Mouse (Mus musculus) liver, embryonic 11.5 days (tissue): Measurements from ENCODE around the gene Mest. TPM values are rescaled to one million over a fixed set of nuclear protein-coding genes. Genes with fewer than 3 reads are reported as not detected.

Experiments
- ATAC-seq: fragments of 200-750 bp; cut with Nextera tagmentation; replicated peaks from 2 replicates; pipeline ENCODE4 v1.8.0; 2017; ENCODE audit warnings: moderate number of reproducible peaks, mild to moderate bottlenecking, moderate TSS enrichment, moderate library complexity; ENCODE audit not compliant: low FRiP score
- DNase-seq: peaks from one replicate; pipeline ENCODE4 v3.0.0-alpha.2; 2017; ENCODE audit warnings: low spot score
- H3K27ac ChIP-seq: fragments of 300-500 bp; sonication (generic); 2 replicates; pipeline ENCODE4 v1.5.1; 2014; ENCODE audit warnings: mild to moderate bottlenecking, low read depth, low read length, control low read depth
- H3K27me3 ChIP-seq: fragments of 300-500 bp; sonication (generic); replicated peaks from 2 replicates; pipeline ENCODE4 v1.6.1; 2014; ENCODE audit warnings: low read length, mixed read lengths; ENCODE audit not compliant: control insufficient read depth, insufficient read depth
- H3K36me3 ChIP-seq: fragments of 300-500 bp; sonication (generic); 2 replicates; pipeline ENCODE4 v1.6.1; 2014; ENCODE audit warnings: mild to moderate bottlenecking, low read length, moderate library complexity, mixed read lengths; ENCODE audit not compliant: control insufficient read depth, insufficient read depth
- H3K4me1 ChIP-seq: fragments of 300-500 bp; sonication (generic); replicated peaks from 2 replicates; pipeline ENCODE4 v1.6.1; 2014; ENCODE audit warnings: low read length, mixed read lengths; ENCODE audit not compliant: control insufficient read depth, insufficient read depth
- H3K4me2 ChIP-seq: fragments of 300-500 bp; sonication (generic); 2 replicates; pipeline ENCODE4 v1.6.1; 2014; ENCODE audit warnings: mild to moderate bottlenecking, control low read depth, moderate library complexity
- H3K4me3 ChIP-seq: fragments of 300-500 bp; sonication (generic); 2 replicates; pipeline ENCODE4 v1.5.1; 2014; ENCODE audit warnings: low read depth, low read length, control low read depth
- H3K9ac ChIP-seq: fragments of 300-500 bp; sonication (generic); 2 replicates; pipeline ENCODE4 v1.6.1; 2014; ENCODE audit warnings: low read depth, low read length, control low read depth
- H3K9me3 ChIP-seq: fragments of 300-500 bp; sonication (generic); 2 replicates; pipeline ENCODE4 v1.6.1; 2016; ENCODE audit warnings: low read length, inconsistent platforms, mixed read lengths; ENCODE audit not compliant: control insufficient read depth
- WGBS: fragments of 180-500 bp; shearing (Covaris S2); extraction: QIAGEN DNeasy Blood & Tissue Kit; methylation state at CpG from one replicate; pipeline ENCODE4 v1.1.7; 2014; 5-methylcytosine and 5-hydroxymethylcytosine counted together
- polyA plus RNA-seq: library from polyadenylated mRNA; unstranded; fragments of >200 nt; fragmentation: Nextera tagmentation; extraction: Ambion mirVana; gene quantifications from 2 replicates; pipeline ENCODE4 v1.2.1, GENCODE M21; 2014

Gene Mest
- polyA plus RNA-seq, 1 experiment from 2014 or later, result 800 TPM

- H3K27ac ChIP-seq, result no peak overlapping the region; the same call in 1 of the 2 replicates
- peaks cover 19% of the 10 kb centered on the region for H3K4me1 ChIP-seq
- ATAC-seq, result no peak
- no peak for DNase-seq
- no peak overlapping the region for H3K9ac ChIP-seq
- H3K4me3 ChIP-seq, result no peak overlapping the region
- no peak overlapping the region for H3K4me2 ChIP-seq
- no peaks in the 10 kb centered on the region for H3K9me3 ChIP-seq
- H3K27me3 ChIP-seq, result no peaks in the 10 kb centered on the region
- no peaks in the 10 kb centered on the region for H3K36me3 ChIP-seq
- 59% methylated on average over 5 of the region's 5 CpGs for WGBS
These were observed 25.9 kb upstream of the Mest start for GRCm38 (mm10) chr6:30697464-30697863.

GRCm38 (mm10) chr6:30698036-30698435, 25.3 kb upstream of the Mest start:
- DNase-seq (no peak), ATAC-seq (no peak)
- H3K9ac ChIP-seq, result no peak overlapping the region
- H3K27me3 ChIP-seq, result no peaks in the 10 kb centered on the region
- H3K9me3 ChIP-seq, result no peaks in the 10 kb centered on the region
- H3K4me1 ChIP-seq, result peaks cover 15% of the 10 kb centered on the region
- H3K4me2 ChIP-seq, result no peak overlapping the region
- WGBS, result 86% methylated on average over 4 of the region's 4 CpGs
- no peak overlapping the region for H3K4me3 ChIP-seq
- H3K27ac ChIP-seq, result no peak overlapping the region
- H3K36me3 ChIP-seq, result no peaks in the 10 kb centered on the region

- Histone ChIP-seq H3K4me2 (peak overlapping the region; percentile 28; the same call in 1 of the 2 replicates), H3K4me1 (peaks cover 14% of the 10 kb centered on the region), H3K27ac (peak overlapping the region; percentile 75; the same call in 1 of the 2 replicates), H3K36me3 (no peaks in the 10 kb centered on the region), H3K9ac (0 out of 2 replicates have a peak overlapping the region, but pooled peaks have one; percentile 9), H3K4me3 (no peak overlapping the region), H3K27me3 (no peaks in the 10 kb centered on the region), H3K9me3 (no peaks in the 10 kb centered on the region)
- 30% methylated on average over 6 of the region's 6 CpGs for WGBS
- no peak for DNase-seq
- ATAC-seq, result no peak
These were observed 23.2 kb upstream of the Mest start for GRCm38 (mm10) chr6:30700182-30700581.

- WGBS, result 86% methylated on average over 6 of the region's 6 CpGs
These were observed 20.5 kb upstream of the Mest start for GRCm38 (mm10) chr6:30702881-30703280.

DNA sequence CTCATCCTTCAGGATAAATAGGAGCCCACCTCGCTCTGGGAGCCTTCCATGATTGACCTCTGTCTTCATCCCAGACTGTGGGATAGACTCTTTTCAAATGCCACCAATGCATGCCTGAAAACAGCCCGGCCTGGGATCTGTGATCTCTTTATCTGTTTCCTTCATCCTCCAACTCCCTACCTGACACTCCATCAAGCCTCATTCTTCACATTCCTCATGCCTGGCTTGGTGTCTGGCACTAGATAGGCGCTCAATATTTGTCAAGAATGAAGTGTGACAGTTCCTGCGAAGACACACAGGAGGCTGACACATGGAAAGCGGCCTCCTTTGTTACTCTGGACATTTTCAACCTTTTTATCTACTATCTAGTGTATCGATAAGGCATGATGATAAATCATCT, 19.9 kb upstream of the Mest start:
- H3K4me2 ChIP-seq, result no peak overlapping the region
- peaks cover 14% of the 10 kb centered on the region for H3K4me1 ChIP-seq
- H3K9ac ChIP-seq, result no peak overlapping the region
- no peaks in the 10 kb centered on the region for H3K36me3 ChIP-seq
- DNase-seq, result no peak
- no peaks in the 10 kb centered on the region for H3K27me3 ChIP-seq
- H3K27ac ChIP-seq, result no peak overlapping the region
- ATAC-seq, result no peak
- H3K4me3 ChIP-seq, result no peak overlapping the region
- no peaks in the 10 kb centered on the region for H3K9me3 ChIP-seq
- WGBS, result 42% methylated on average over 6 of the region's 6 CpGs

More at GRCm38 (mm10) chr6:30702881-30703280, 20.5 kb upstream of the Mest start:
- ATAC-seq (no peak), DNase-seq (no peak)
- Histone ChIP-seq H3K4me2 (no peak overlapping the region), H3K9ac (no peak overlapping the region), H3K27ac (no peak overlapping the region), H3K9me3 (no peaks in the 10 kb centered on the region), H3K4me1 (peaks cover 14% of the 10 kb centered on the region), H3K36me3 (no peaks in the 10 kb centered on the region), H3K4me3 (no peak overlapping the region), H3K27me3 (no peaks in the 10 kb centered on the region)

- Histone ChIP-seq H3K9me3 (no peaks in the 10 kb centered on the region), H3K27me3 (no peaks in the 10 kb centered on the region), H3K9ac (no peak overlapping the region), H3K36me3 (no peaks in the 10 kb centered on the region), H3K27ac (no peak overlapping the region), H3K4me2 (no peak overlapping the region), H3K4me3 (no peak overlapping the region), H3K4me1 (peaks cover 14% of the 10 kb centered on the region)
- ATAC-seq, result no peak
- DNase-seq, result no peak
- 68% methylated on average over 9 of the region's 9 CpGs for WGBS
These were observed 19.3 kb upstream of the Mest start for GRCm38 (mm10) chr6:30703977-30704602.

- Histone ChIP-seq H3K9ac (no peak overlapping the region), H3K4me1 (peaks cover 27% of the 10 kb centered on the region), H3K27ac (no peak overlapping the region), H3K9me3 (no peaks in the 10 kb centered on the region), H3K4me3 (no peak overlapping the region), H3K4me2 (no peak overlapping the region), H3K27me3 (no peaks in the 10 kb centered on the region), H3K36me3 (no peaks in the 10 kb centered on the region)
- DNase-seq (no peak), ATAC-seq (no peak)
- 71% methylated on average over 6 of the region's 6 CpGs for WGBS
These were observed 14.2 kb upstream of the Mest start for GRCm38 (mm10) chr6:30709115-30709514.

GRCm38 (mm10) chr6:30710371-30711364, 12.7 kb upstream of the Mest start:
- 57% methylated on average over 25 of the region's 25 CpGs for WGBS
- H3K27ac ChIP-seq, result peak overlapping the region; percentile 72

More at GRCm38 (mm10) chr6:30710371-30711364, 12.7 kb upstream of the Mest start:
- ATAC-seq (no peak), DNase-seq (no peak)
- H3K9me3 ChIP-seq, result no peaks in the 10 kb centered on the region
- H3K4me3 ChIP-seq, result no peak overlapping the region
- H3K4me2 ChIP-seq, result no peak overlapping the region
- H3K9ac ChIP-seq, result no peak overlapping the region
- peaks cover 27% of the 10 kb centered on the region for H3K4me1 ChIP-seq
- no peaks in the 10 kb centered on the region for H3K36me3 ChIP-seq
- H3K27me3 ChIP-seq, result no peaks in the 10 kb centered on the region
